Mouse (Mus musculus): Measurements from ENCODE around the gene Kif21b.
A peak's percentile ranks its signal among the peaks of the same experiment; 100 is the strongest.

Gene Kif21b

GRCm38 (mm10) chr1:136128944-136129589 lies 2.1 kb upstream of the Kif21b start:
- no peak for DNase-seq (ENCODE audit: low read depth, low spot score)

GRCm38 (mm10) chr1:136130107-136130506 lies 1.1 kb upstream of the Kif21b start:
- DNase-seq (ENCODE audit: low read depth, low spot score), result peak; percentile 71

GRCm38 (mm10) chr1:136131603-136132291 lies 558 bp downstream of the Kif21b start:
- DNase-seq (ENCODE audit: low read depth, low spot score), result peak; percentile 81

- DNase-seq (ENCODE audit: low read depth, low spot score), result peak; percentile 53
Observed at GRCm38 (mm10) chr1:136132386-136133201, 1.4 kb downstream of the Kif21b start.

GRCm38 (mm10) chr1:136133570-136134240 lies 2.5 kb downstream of the Kif21b start:
- peak; percentile 77 for DNase-seq (ENCODE audit: low read depth, low spot score)

GRCm38 (mm10) chr1:136134547-136134946 lies 3.4 kb downstream of the Kif21b start:
- no peak for DNase-seq (ENCODE audit: low read depth, low spot score)

GRCm38 (mm10) chr1:136135046-136135445 lies 3.9 kb downstream of the Kif21b start:
- DNase-seq (ENCODE audit: low read depth, low spot score), result no peak

- DNase-seq (ENCODE audit: low read depth, low spot score), result peak; percentile 45
Observed at GRCm38 (mm10) chr1:136135777-136136444, 4.7 kb downstream of the Kif21b start.

- no peak for DNase-seq (ENCODE audit: low read depth, low spot score)
Observed at GRCm38 (mm10) chr1:136136547-136136946, 5.4 kb downstream of the Kif21b start.

- DNase-seq (ENCODE audit: low read depth, low spot score), result no peak
Observed at GRCm38 (mm10) chr1:136137071-136137531, 5.9 kb downstream of the Kif21b start.

- peak; percentile 84 for DNase-seq (ENCODE audit: low read depth, low spot score)
Observed at GRCm38 (mm10) chr1:136137575-136137974, 6.4 kb downstream of the Kif21b start.

- no peak for DNase-seq (ENCODE audit: low read depth, low spot score)
Observed at GRCm38 (mm10) chr1:136138191-136138830, 7.1 kb downstream of the Kif21b start.

GRCm38 (mm10) chr1:136139990-136140640 lies 8.9 kb downstream of the Kif21b start:
- DNase-seq (ENCODE audit: low read depth, low spot score), result peak; percentile 97

- DNase-seq (ENCODE audit: low read depth, low spot score), result peak; percentile 86
Observed at GRCm38 (mm10) chr1:136141176-136141950, 10.2 kb downstream of the Kif21b start.

GRCm38 (mm10) chr1:136142336-136142735 lies 11.1 kb downstream of the Kif21b start:
- peak; percentile 94 for DNase-seq (ENCODE audit: low read depth, low spot score)

- DNase-seq (ENCODE audit: low read depth, low spot score), result peak; percentile 93
Observed at GRCm38 (mm10) chr1:136143514-136143913, 12.3 kb downstream of the Kif21b start.

- DNase-seq (ENCODE audit: low read depth, low spot score), result peak; percentile 53
Observed at GRCm38 (mm10) chr1:136149702-136150101, 18.5 kb downstream of the Kif21b start.

GRCm38 (mm10) chr1:136151371-136151770 lies 20.2 kb downstream of the Kif21b start:
- DNase-seq (ENCODE audit: low read depth, low spot score), result peak; percentile 72

GRCm38 (mm10) chr1:136156304-136156703 lies 25.1 kb downstream of the Kif21b start:
- no peak for DNase-seq (ENCODE audit: low read depth, low spot score)
